Mouse (Mus musculus): ENCODE measurements around the gene Stag1. TPM values are rescaled to one million over a fixed set of nuclear protein-coding genes. Genes with fewer than 3 reads are reported as not detected.

Stag1 gene
- total RNA-seq, 4 experiments from 2014 or later = 54.0 to 73.3 (median 67.2) TPM

Other genes with a start within 250 kb of the Stag1 start
- under 1 TPM; 0.30 to 0.74 (median 0.48) TPM for gene Il20rb, start 111.0 kb upstream of the Stag1 start, total RNA-seq (2022)
- 10 to 100 TPM; 33.4 to 39.9 (median 36.4) TPM for gene Nck1, start 51.7 kb upstream of the Stag1 start, total RNA-seq (2022)
- gene Slc35g2, start 26.7 kb upstream of the Stag1 start, total RNA-seq (2022) = 10 to 100 TPM; 20.7 to 24.7 (median 22.1) TPM